Mouse (Mus musculus) hindbrain, embryonic 14.5 days (tissue): ENCODE measurements around the gene Cldn15. TPM values are rescaled to one million over a fixed set of nuclear protein-coding genes. Genes with fewer than 3 reads are reported as not detected.

ENCODE experiments used
- ATAC-seq: fragments of 200-750 bp; cut with Nextera tagmentation; 2 replicates; pipeline ENCODE4 v1.8.0; 2017; ENCODE audit warnings: moderate number of reproducible peaks, mild to moderate bottlenecking, moderate TSS enrichment, moderate library complexity; ENCODE audit not compliant: low FRiP score
- DNase-seq: peaks from one replicate; pipeline ENCODE4 v3.0.0-alpha.2; 2015; ENCODE audit warnings: low spot score
- H3K27ac ChIP-seq: fragments of 300-500 bp; sonication (generic); 2 replicates; pipeline ENCODE4 v1.5.1; 2014; ENCODE audit warnings: mild to moderate bottlenecking, moderate library complexity
- H3K27me3 ChIP-seq: fragments of 300-500 bp; sonication (generic); 2 replicates; pipeline ENCODE4 v1.6.1; 2014; ENCODE audit warnings: mild to moderate bottlenecking, low read length, mixed read lengths; ENCODE audit not compliant: control insufficient read depth, insufficient read depth
- H3K36me3 ChIP-seq: fragments of 300-500 bp; sonication (generic); replicated peaks from 2 replicates; pipeline ENCODE4 v1.6.1; 2014; ENCODE audit not compliant: control insufficient read depth, insufficient read depth
- H3K4me1 ChIP-seq: fragments of 300-500 bp; sonication (generic); replicated peaks from 2 replicates; pipeline ENCODE4 v1.6.1; 2014; ENCODE audit warnings: antibody characterized with exemption, low read length, mixed read lengths; ENCODE audit not compliant: control insufficient read depth, insufficient read depth
- H3K4me2 ChIP-seq: fragments of 300-500 bp; sonication (generic); replicated peaks from 2 replicates; pipeline ENCODE4 v1.6.1; 2014; ENCODE audit warnings: mild to moderate bottlenecking, moderate library complexity
- H3K4me3 ChIP-seq: fragments of 300-500 bp; sonication (generic); replicated peaks from 2 replicates; pipeline ENCODE4 v1.5.1; 2014; ENCODE audit warnings: mild to moderate bottlenecking, low read length
- H3K9ac ChIP-seq: fragments of 300-500 bp; sonication (generic); 2 replicates; pipeline ENCODE4 v1.6.1; 2014
- H3K9me3 ChIP-seq: fragments of 300-500 bp; sonication (generic); 2 replicates; pipeline ENCODE4 v1.6.1; 2016; ENCODE audit warnings: low read length; ENCODE audit not compliant: control insufficient read depth
- WGBS: fragments of 180-500 bp; shearing (Covaris S2); extraction: QIAGEN DNeasy Blood & Tissue Kit; methylation state at CpG from one replicate; pipeline ENCODE4 v1.1.7; 2014; 5-methylcytosine and 5-hydroxymethylcytosine counted together
- polyA plus RNA-seq: library from polyadenylated mRNA; unstranded; fragments of >200 nt; fragmentation: Nextera tagmentation; extraction: Ambion mirVana; gene quantifications from 2 replicates; pipeline ENCODE4 v1.2.1, GENCODE M21; 2014

Cldn15 gene
- polyA plus RNA-seq, result 0.13 TPM in 1 of 2 replicates, not detected in the other

- ATAC-seq (no peak), DNase-seq (no peak)
- Histone ChIP-seq H3K27ac (no peak within 1 kb of the TSS), H3K4me1 (peaks cover 8% of the 10 kb centered on the region), H3K9me3 (no peaks in the 10 kb centered on the region), H3K4me3 (no peak within 1 kb of the TSS), H3K4me2 (no peak within 1 kb of the TSS), H3K9ac (no peak within 1 kb of the TSS), H3K27me3 (no peaks in the 10 kb centered on the region), H3K36me3 (peaks cover 41% of the 10 kb centered on the region)
- WGBS, result 94% methylated on average over 6 of the region's 6 CpGs
These were observed at the start of gene Cldn15 for GRCm38 (mm10) chr5:136966331-136966730. Gene Cldn15 (plus strand): TSS chr5:136966616.

GRCm38 (mm10) chr5:136917613-136918242, 48.7 kb upstream of the Cldn15 start:
- 95% methylated on average over 8 of the region's 8 CpGs for WGBS
- peaks cover 15% of the 10 kb centered on the region for H3K36me3 ChIP-seq
- H3K9me3 ChIP-seq, result no peaks in the 10 kb centered on the region
- DNase-seq (no peak), ATAC-seq (no peak)
- no peak overlapping the region for H3K4me2 ChIP-seq
- H3K27me3 ChIP-seq, result no peaks in the 10 kb centered on the region
- H3K9ac ChIP-seq, result no peak overlapping the region
- no peak overlapping the region for H3K27ac ChIP-seq
- H3K4me1 ChIP-seq, result peaks cover 6% of the 10 kb centered on the region; the same call in 1 of the 2 replicates
- no peak overlapping the region for H3K4me3 ChIP-seq

- WGBS, result 3% methylated on average over 38 of the region's 38 CpGs
- H3K36me3 ChIP-seq, result peaks cover 4% of the 10 kb centered on the region
These were observed 47.6 kb upstream of the Cldn15 start for GRCm38 (mm10) chr5:136918655-136919472.

GRCm38 (mm10) chr5:136919546-136920301, 46.7 kb upstream of the Cldn15 start:
- H3K9ac ChIP-seq, result peak overlapping the region; percentile 54
- DNase-seq, result no peak
- peak overlapping the region; percentile 39 for H3K4me3 ChIP-seq
- ATAC-seq, result 0 out of 2 replicates have a peak, but pooled peaks have one; percentile 8
- H3K9me3 ChIP-seq, result no peaks in the 10 kb centered on the region
- peaks cover 6% of the 10 kb centered on the region; the same call in 1 of the 2 replicates for H3K4me1 ChIP-seq
- no peak overlapping the region for H3K27ac ChIP-seq
- H3K27me3 ChIP-seq, result no peaks in the 10 kb centered on the region
- peak overlapping the region; percentile 66 for H3K4me2 ChIP-seq
- no peaks in the 10 kb centered on the region for H3K36me3 ChIP-seq
- 24% methylated on average over 17 of the region's 18 CpGs for WGBS

More at GRCm38 (mm10) chr5:136918655-136919472, 47.6 kb upstream of the Cldn15 start:
- ATAC-seq (peak; percentile 92), DNase-seq (peak; percentile 86)
- H3K4me2 ChIP-seq, result peak overlapping the region; percentile 66
- H3K9me3 ChIP-seq, result no peaks in the 10 kb centered on the region
- no peaks in the 10 kb centered on the region for H3K27me3 ChIP-seq
- H3K27ac ChIP-seq, result peak overlapping the region; percentile 61
- H3K9ac ChIP-seq, result peak overlapping the region; percentile 54
- peaks cover 6% of the 10 kb centered on the region; the same call in 1 of the 2 replicates for H3K4me1 ChIP-seq
- peak overlapping the region; percentile 39 for H3K4me3 ChIP-seq

GRCm38 (mm10) chr5:136922830-136923229, 43.6 kb upstream of the Cldn15 start:
- 87% methylated on average over 9 of the region's 9 CpGs for WGBS

GRCm38 (mm10) chr5:136923751-136924478, 42.5 kb upstream of the Cldn15 start:
- Histone ChIP-seq H3K4me1 (peaks cover 6% of the 10 kb centered on the region; the same call in 1 of the 2 replicates), H3K27me3 (no peaks in the 10 kb centered on the region), H3K27ac (no peak overlapping the region), H3K36me3 (no peaks in the 10 kb centered on the region), H3K9ac (no peak overlapping the region), H3K9me3 (no peaks in the 10 kb centered on the region), H3K4me3 (no peak overlapping the region), H3K4me2 (no peak overlapping the region)
- ATAC-seq (no peak), DNase-seq (no peak)
- 82% methylated on average over 7 of the region's 7 CpGs for WGBS

More at GRCm38 (mm10) chr5:136922830-136923229, 43.6 kb upstream of the Cldn15 start:
- Histone ChIP-seq H3K27ac (no peak overlapping the region), H3K9ac (no peak overlapping the region), H3K4me1 (peaks cover 6% of the 10 kb centered on the region; the same call in 1 of the 2 replicates), H3K4me3 (no peak overlapping the region), H3K9me3 (no peaks in the 10 kb centered on the region), H3K36me3 (no peaks in the 10 kb centered on the region), H3K4me2 (no peak overlapping the region), H3K27me3 (no peaks in the 10 kb centered on the region)
- no peak for ATAC-seq
- DNase-seq, result no peak

- peak; percentile 77; the same call in 1 of the 2 replicates for ATAC-seq
- Histone ChIP-seq H3K4me2 (no peak overlapping the region), H3K4me3 (no peak overlapping the region), H3K4me1 (no peaks in the 10 kb centered on the region), H3K36me3 (no peaks in the 10 kb centered on the region), H3K9me3 (no peaks in the 10 kb centered on the region), H3K9ac (peak overlapping the region; percentile 19; the same call in 1 of the 2 replicates), H3K27ac (peak overlapping the region; percentile 43; the same call in 1 of the 2 replicates), H3K27me3 (no peaks in the 10 kb centered on the region)
- peak; percentile 95 for DNase-seq
- 20% methylated on average over 4 of the region's 4 CpGs for WGBS
These were observed 37.3 kb upstream of the Cldn15 start for GRCm38 (mm10) chr5:136929073-136929472.

- no peak overlapping the region for H3K27ac ChIP-seq
- H3K4me1 ChIP-seq, result no peaks in the 10 kb centered on the region
- WGBS, result 80% methylated on average over 14 of the region's 14 CpGs
- no peaks in the 10 kb centered on the region for H3K9me3 ChIP-seq
- no peaks in the 10 kb centered on the region for H3K27me3 ChIP-seq
- no peak overlapping the region for H3K4me3 ChIP-seq
- no peak overlapping the region for H3K4me2 ChIP-seq
- ATAC-seq, result no peak
- no peak for DNase-seq
- H3K36me3 ChIP-seq, result no peaks in the 10 kb centered on the region
- H3K9ac ChIP-seq, result no peak overlapping the region
These were observed 34.5 kb upstream of the Cldn15 start for GRCm38 (mm10) chr5:136931896-136932295.
